Comparison of ENCODE assay signal across 18 mouse cellular contexts in genomic region chr17:24903767-24904166, GRCm38 (mm10). TPM values are rescaled to one million over a fixed set of nuclear protein-coding genes. Genes with fewer than 3 reads are reported as not detected.
DNase-seq lines count a peak whose midpoint lies in the region; ATAC-seq lines count a peak whose summit lies in the region.
"Had no signal": no experiment of that assay in that cellular context is flagged by ENCODE, and none has a peak within 500 bp of the region (broad histone marks: within the 10 kb centered on the region; RNA-seq: fewer than 3 reads in every experiment).

No protein-coding gene starts in this region.

- H3K4me1 ChIP-seq in liver, embryonic 16.5 days (ENCODE audit: control insufficient read depth, low read depth, low read length), result peaks cover 30% of the 10 kb centered on the region
- no peaks in the 10 kb centered on the region for H3K4me1 ChIP-seq in forebrain, embryonic 15.5 days
- H3K4me1 ChIP-seq: forebrain, embryonic 13.5 days; hindbrain, embryonic 12.5 days had no signal

- WGBS in liver, embryonic 16.5 days (ENCODE audit: insufficient replicate concordance), result 90% methylated on average over 9 of the region's 9 CpGs
- 93% methylated on average over 9 of the region's 9 CpGs for WGBS in forebrain, embryonic 15.5 days

- no peaks in the 10 kb centered on the region for H3K9me3 ChIP-seq in liver, embryonic 16.5 days (replicated peaks; ENCODE audit: control insufficient read depth, low read length)
- H3K9me3 ChIP-seq in forebrain, embryonic 15.5 days, result no peaks in the 10 kb centered on the region
- H3K9me3 ChIP-seq: forebrain, embryonic 13.5 days; G1E; heart, embryonic 13.5 days; hindbrain, embryonic 12.5 days had no signal

- H3K36me3 ChIP-seq in liver, embryonic 16.5 days (ENCODE audit: control insufficient read depth, insufficient read depth), result peaks cover 78% of the 10 kb centered on the region
- H3K36me3 ChIP-seq in forebrain, embryonic 15.5 days, result peaks cover 100% of the 10 kb centered on the region

- no peak overlapping the region for H3K4me3 ChIP-seq in liver, embryonic 16.5 days (ENCODE audit: low read depth, low read length)
- H3K4me3 ChIP-seq in forebrain, embryonic 15.5 days, result no peak overlapping the region
- H3K4me3 ChIP-seq: forebrain, embryonic 13.5 days; heart, adult 2 months; heart, embryonic 13.5 days; hindbrain, embryonic 12.5 days had no signal

- H3K4me2 ChIP-seq in liver, embryonic 16.5 days (ENCODE audit: low read depth, low read length), result no peak overlapping the region
- no peak overlapping the region for H3K4me2 ChIP-seq in forebrain, embryonic 15.5 days (replicated peaks)
- H3K4me2 ChIP-seq: forebrain, embryonic 13.5 days; hindbrain, embryonic 12.5 days had no signal

- peak; percentile 5 for DNase-seq in layer of hippocampus, adult 11-12 months (ENCODE audit: low spot score)
- no peak for DNase-seq in layer of hippocampus, postnatal 36 days
- DNase-seq in R1 (ENCODE audit: low read depth, low spot score) (peak; percentile 37), liver (peak; percentile 56)
- no peak for DNase-seq in kidney, postnatal 10 days
- DNase-seq: cerebellum, adult 9-10 months; gastrocnemius, postnatal 14 days; heart, adult 2 months; heart, postnatal 14 days; lung, adult 18-20 months had no signal

- H3K9ac ChIP-seq in liver, embryonic 16.5 days (ENCODE audit: low read depth, low read length), result peak overlapping the region; percentile 60; the same call in 1 of the 2 replicates
- no peak overlapping the region for H3K9ac ChIP-seq in forebrain, embryonic 15.5 days (replicated peaks)
- H3K9ac ChIP-seq: forebrain, embryonic 13.5 days; heart, embryonic 13.5 days; hindbrain, embryonic 12.5 days had no signal

- ATAC-seq in liver, embryonic 16.5 days (ENCODE audit: low read depth), result no peak
- ATAC-seq in forebrain, embryonic 15.5 days (replicated peaks), result no peak
- ATAC-seq: forebrain, embryonic 13.5 days; intestine, postnatal 0 days; Patski had no signal

- H3K27ac ChIP-seq in liver, embryonic 16.5 days (ENCODE audit: low read length), result peak overlapping the region; percentile 98
- H3K27ac ChIP-seq in forebrain, embryonic 15.5 days (replicated peaks), result no peak overlapping the region
- H3K27ac ChIP-seq: forebrain, embryonic 13.5 days; heart, adult 2 months; heart, embryonic 13.5 days; hindbrain, embryonic 12.5 days had no signal

- no peaks in the 10 kb centered on the region for H3K27me3 ChIP-seq in liver, embryonic 16.5 days (ENCODE audit: control insufficient read depth, insufficient read depth, low read depth, low read length)
- no peaks in the 10 kb centered on the region for H3K27me3 ChIP-seq in forebrain, embryonic 15.5 days
- H3K27me3 ChIP-seq: forebrain, embryonic 13.5 days; heart, embryonic 13.5 days; hindbrain, embryonic 12.5 days; Patski had no signal

RNA-seq across cellular contexts. Expression of gene Nme3, which starts 7.5 kb away (rescaled TPM):
- total RNA-seq in layer of hippocampus, postnatal 36 days (2021), result 10 to 100 TPM; 60.0 to 67.5 TPM
- 46.7 and 54.0 TPM in 2 replicates for polyA plus RNA-seq in liver, embryonic 16.5 days (2015; fragmentation: Nextera tagmentation; extraction: Ambion mirVana)
- 69.6 and 72.6 TPM in 2 replicates for polyA plus RNA-seq in forebrain, embryonic 15.5 days (2015; fragmentation: Nextera tagmentation; extraction: Ambion mirVana)

RNA-seq across cellular contexts. Expression of gene Mrps34, which starts 8.9 kb away (rescaled TPM):
- 10 to 100 TPM; 75.3 to 75.9 TPM for total RNA-seq in layer of hippocampus, postnatal 36 days (2021)
- 48.9 and 50.7 TPM in 2 replicates for polyA plus RNA-seq in liver, embryonic 16.5 days (2015; fragmentation: Nextera tagmentation; extraction: Ambion mirVana)
- polyA plus RNA-seq in forebrain, embryonic 15.5 days (2015; fragmentation: Nextera tagmentation; extraction: Ambion mirVana), result 77.6 and 82.2 TPM in 2 replicates

RNA-seq across cellular contexts. Expression of gene Eme2, which starts 8.9 kb away (rescaled TPM):
- total RNA-seq in layer of hippocampus, postnatal 36 days (2021), result 10 to 100 TPM; 57.5 to 70.4 TPM
- 12.1 and 12.2 TPM in 2 replicates for polyA plus RNA-seq in liver, embryonic 16.5 days (2015; fragmentation: Nextera tagmentation; extraction: Ambion mirVana)
- 32.8 and 34.6 TPM in 2 replicates for polyA plus RNA-seq in forebrain, embryonic 15.5 days (2015; fragmentation: Nextera tagmentation; extraction: Ambion mirVana)

RNA-seq across cellular contexts. Expression of gene Spsb3, which starts 17.3 kb away (rescaled TPM):
- 10 to 100 TPM; 39.2 to 42.8 TPM for total RNA-seq in layer of hippocampus, postnatal 36 days (2021)
- polyA plus RNA-seq in liver, embryonic 16.5 days (2015; fragmentation: Nextera tagmentation; extraction: Ambion mirVana), result 38.9 and 40.3 TPM in 2 replicates
- 81.5 and 82.5 TPM in 2 replicates for polyA plus RNA-seq in forebrain, embryonic 15.5 days (2015; fragmentation: Nextera tagmentation; extraction: Ambion mirVana)

RNA-seq across cellular contexts. Expression of gene Nubp2, which starts 17.6 kb away (rescaled TPM):
- 10 to 100 TPM; 33.2 to 37.1 TPM for total RNA-seq in layer of hippocampus, postnatal 36 days (2021)
- polyA plus RNA-seq in liver, embryonic 16.5 days (2015; fragmentation: Nextera tagmentation; extraction: Ambion mirVana), result 53.2 and 55.5 TPM in 2 replicates
- 73.2 and 74.2 TPM in 2 replicates for polyA plus RNA-seq in forebrain, embryonic 15.5 days (2015; fragmentation: Nextera tagmentation; extraction: Ambion mirVana)

Comparison
In these comparisons a context has a peak if more than half of its experiments do, and no peak if none do; other contexts are left out.
1. DNase-seq: peak in layer of hippocampus, adult 11-12 months (single experiment), R1 (single experiment) and liver (single experiment); none in layer of hippocampus, postnatal 36 days (0 of 2) and kidney, postnatal 10 days (single experiment).